Mouse (Mus musculus): Measurements from ENCODE around the gene Ugt1a6b. TPM values are rescaled to one million over a fixed set of nuclear protein-coding genes. Genes with fewer than 3 reads are reported as not detected.

Gene Ugt1a6b
- polyA plus RNA-seq, 1 experiment from 2014 or later, result 4.2 TPM

GRCm38 (mm10) chr1:88256886-88257663 lies 154.0 kb downstream of the Ugt1a6b start:
- Histone ChIP-seq H3K27ac (ENCODE audit: low read length) (no peak overlapping the region), H3K4me1 (ENCODE audit: control insufficient read depth, insufficient read depth, low read length) (peaks cover 13% of the 10 kb centered on the region; the same call in 1 of the 2 replicates), H3K36me3 (ENCODE audit: control insufficient read depth, insufficient read depth, low read length) (peaks cover 20% of the 10 kb centered on the region), H3K9ac (ENCODE audit: low read length) (no peak overlapping the region), H3K4me3 (replicated peaks; ENCODE audit: low read length) (no peak overlapping the region), H3K27me3 (ENCODE audit: control insufficient read depth, insufficient read depth, low read length) (no peaks in the 10 kb centered on the region), H3K4me2 (ENCODE audit: low read depth, low read length) (no peak overlapping the region), H3K9me3 (replicated peaks; ENCODE audit: control insufficient read depth, low read length) (peaks cover 9% of the 10 kb centered on the region)
- 74% methylated on average over 10 of the region's 10 CpGs for WGBS
- no peak for ATAC-seq (ENCODE audit: insufficient read depth, low FRiP score)

- Histone ChIP-seq H3K4me3 (replicated peaks; ENCODE audit: low read length) (no peak overlapping the region), H3K27me3 (ENCODE audit: control insufficient read depth, insufficient read depth, low read length) (no peaks in the 10 kb centered on the region), H3K36me3 (ENCODE audit: control insufficient read depth, insufficient read depth, low read length) (peaks cover 26% of the 10 kb centered on the region), H3K9ac (ENCODE audit: low read length) (no peak overlapping the region), H3K4me1 (ENCODE audit: control insufficient read depth, insufficient read depth, low read length) (peaks cover 18% of the 10 kb centered on the region), H3K27ac (ENCODE audit: low read length) (no peak overlapping the region), H3K4me2 (ENCODE audit: low read depth, low read length) (no peak overlapping the region), H3K9me3 (replicated peaks; ENCODE audit: control insufficient read depth, low read length) (0 out of 2 replicates have a peak, but pooled peaks cover 5% of the 10 kb centered on the region)
- WGBS, result 79% methylated on average over 6 of the region's 6 CpGs
- ATAC-seq (ENCODE audit: insufficient read depth, low FRiP score), result no peak
Observed at GRCm38 (mm10) chr1:88257681-88258080, 154.6 kb downstream of the Ugt1a6b start.

- peaks cover 18% of the 10 kb centered on the region for H3K4me1 ChIP-seq (ENCODE audit: control insufficient read depth, insufficient read depth, low read length)
- no peaks in the 10 kb centered on the region for H3K27me3 ChIP-seq (ENCODE audit: control insufficient read depth, insufficient read depth, low read length)
- WGBS, result 69% methylated on average over 6 of the region's 6 CpGs
- H3K36me3 ChIP-seq (ENCODE audit: control insufficient read depth, insufficient read depth, low read length), result peaks cover 32% of the 10 kb centered on the region
- 0 out of 2 replicates have a peak, but pooled peaks cover 5% of the 10 kb centered on the region for H3K9me3 ChIP-seq (replicated peaks; ENCODE audit: control insufficient read depth, low read length)
- H3K9ac ChIP-seq (ENCODE audit: low read length), result no peak overlapping the region
- H3K4me3 ChIP-seq (replicated peaks; ENCODE audit: low read length), result no peak overlapping the region
- no peak for ATAC-seq (ENCODE audit: insufficient read depth, low FRiP score)
- H3K4me2 ChIP-seq (ENCODE audit: low read depth, low read length), result no peak overlapping the region
- H3K27ac ChIP-seq (ENCODE audit: low read length), result no peak overlapping the region
Observed at GRCm38 (mm10) chr1:88258361-88258760, 155.3 kb downstream of the Ugt1a6b start.

GRCm38 (mm10) chr1:88258881-88259642 lies 156.0 kb downstream of the Ugt1a6b start:
- peaks cover 39% of the 10 kb centered on the region for H3K36me3 ChIP-seq (ENCODE audit: control insufficient read depth, insufficient read depth, low read length)
- no peaks in the 10 kb centered on the region for H3K27me3 ChIP-seq (ENCODE audit: control insufficient read depth, insufficient read depth, low read length)
- 62% methylated on average over 8 of the region's 8 CpGs for WGBS
- peaks cover 18% of the 10 kb centered on the region for H3K4me1 ChIP-seq (ENCODE audit: control insufficient read depth, insufficient read depth, low read length)
- H3K4me2 ChIP-seq (ENCODE audit: low read depth, low read length), result no peak overlapping the region
- H3K27ac ChIP-seq (ENCODE audit: low read length), result peak overlapping the region; percentile 3; the same call in 1 of the 2 replicates
- no peak overlapping the region for H3K4me3 ChIP-seq (replicated peaks; ENCODE audit: low read length)
- 0 out of 2 replicates have a peak, but pooled peaks have one; percentile 0 for ATAC-seq (ENCODE audit: insufficient read depth, low FRiP score)
- 0 out of 2 replicates have a peak, but pooled peaks cover 5% of the 10 kb centered on the region for H3K9me3 ChIP-seq (replicated peaks; ENCODE audit: control insufficient read depth, low read length)
- no peak overlapping the region for H3K9ac ChIP-seq (ENCODE audit: low read length)

- H3K4me2 ChIP-seq (ENCODE audit: low read depth, low read length), result no peak overlapping the region
- peaks cover 18% of the 10 kb centered on the region for H3K4me1 ChIP-seq (ENCODE audit: control insufficient read depth, insufficient read depth, low read length)
- peaks cover 45% of the 10 kb centered on the region for H3K36me3 ChIP-seq (ENCODE audit: control insufficient read depth, insufficient read depth, low read length)
- 0 out of 2 replicates have a peak, but pooled peaks cover 3% of the 10 kb centered on the region for H3K9me3 ChIP-seq (replicated peaks; ENCODE audit: control insufficient read depth, low read length)
- peak overlapping the region; percentile 3; the same call in 1 of the 2 replicates for H3K27ac ChIP-seq (ENCODE audit: low read length)
- H3K9ac ChIP-seq (ENCODE audit: low read length), result no peak overlapping the region
- no peak overlapping the region for H3K4me3 ChIP-seq (replicated peaks; ENCODE audit: low read length)
- no peaks in the 10 kb centered on the region for H3K27me3 ChIP-seq (ENCODE audit: control insufficient read depth, insufficient read depth, low read length)
- WGBS, result 67% methylated on average over 4 of the region's 4 CpGs
- ATAC-seq (ENCODE audit: insufficient read depth, low FRiP score), result no peak
Observed at GRCm38 (mm10) chr1:88259643-88260024, 156.6 kb downstream of the Ugt1a6b start.

- no peaks in the 10 kb centered on the region for H3K27me3 ChIP-seq (ENCODE audit: control insufficient read depth, insufficient read depth, low read length)
- H3K36me3 ChIP-seq (ENCODE audit: control insufficient read depth, insufficient read depth, low read length), result peaks cover 49% of the 10 kb centered on the region
- peak; percentile 4; the same call in 1 of the 2 replicates for ATAC-seq (ENCODE audit: insufficient read depth, low FRiP score)
- H3K9me3 ChIP-seq (replicated peaks; ENCODE audit: control insufficient read depth, low read length), result no peaks in the 10 kb centered on the region
- H3K4me1 ChIP-seq (ENCODE audit: control insufficient read depth, insufficient read depth, low read length), result peaks cover 18% of the 10 kb centered on the region
- no peak overlapping the region for H3K4me3 ChIP-seq (replicated peaks; ENCODE audit: low read length)
- 74% methylated on average over 6 of the region's 6 CpGs for WGBS
- H3K9ac ChIP-seq (ENCODE audit: low read length), result no peak overlapping the region
- no peak overlapping the region for H3K27ac ChIP-seq (ENCODE audit: low read length)
- H3K4me2 ChIP-seq (ENCODE audit: low read depth, low read length), result no peak overlapping the region
Observed at GRCm38 (mm10) chr1:88260114-88260513, 157.1 kb downstream of the Ugt1a6b start.

- no peak for ATAC-seq (ENCODE audit: insufficient read depth, low FRiP score)
- Histone ChIP-seq H3K4me2 (ENCODE audit: low read depth, low read length) (no peak overlapping the region), H3K4me3 (replicated peaks; ENCODE audit: low read length) (no peak overlapping the region), H3K4me1 (ENCODE audit: control insufficient read depth, insufficient read depth, low read length) (peaks cover 18% of the 10 kb centered on the region), H3K27ac (ENCODE audit: low read length) (no peak overlapping the region), H3K9me3 (replicated peaks; ENCODE audit: control insufficient read depth, low read length) (no peaks in the 10 kb centered on the region), H3K27me3 (ENCODE audit: control insufficient read depth, insufficient read depth, low read length) (no peaks in the 10 kb centered on the region), H3K36me3 (ENCODE audit: control insufficient read depth, insufficient read depth, low read length) (peaks cover 56% of the 10 kb centered on the region), H3K9ac (ENCODE audit: low read length) (no peak overlapping the region)
- WGBS, result 79% methylated on average over 10 of the region's 10 CpGs
Observed at GRCm38 (mm10) chr1:88260604-88261377, 157.7 kb downstream of the Ugt1a6b start.

GRCm38 (mm10) chr1:88261706-88262105 lies 158.7 kb downstream of the Ugt1a6b start:
- no peaks in the 10 kb centered on the region for H3K27me3 ChIP-seq (ENCODE audit: control insufficient read depth, insufficient read depth, low read length)
- H3K4me1 ChIP-seq (ENCODE audit: control insufficient read depth, insufficient read depth, low read length), result peaks cover 18% of the 10 kb centered on the region
- H3K9ac ChIP-seq (ENCODE audit: low read length), result no peak overlapping the region
- H3K9me3 ChIP-seq (replicated peaks; ENCODE audit: control insufficient read depth, low read length), result no peaks in the 10 kb centered on the region
- H3K36me3 ChIP-seq (ENCODE audit: control insufficient read depth, insufficient read depth, low read length), result peaks cover 65% of the 10 kb centered on the region
- ATAC-seq (ENCODE audit: insufficient read depth, low FRiP score), result no peak
- H3K27ac ChIP-seq (ENCODE audit: low read length), result peak overlapping the region; percentile 7
- 85% methylated on average over 7 of the region's 7 CpGs for WGBS
- H3K4me3 ChIP-seq (replicated peaks; ENCODE audit: low read length), result no peak overlapping the region
- no peak overlapping the region for H3K4me2 ChIP-seq (ENCODE audit: low read depth, low read length)
